Mouse (Mus musculus): ENCODE measurements around the gene F12. TPM values are rescaled to one million over a fixed set of nuclear protein-coding genes. Genes with fewer than 3 reads are reported as not detected.

F12 gene
- total and polyA plus RNA-seq, 2 experiments from 2014 or later: not detected

GRCm38 (mm10) chr13:55390644-55391043 lies 35.9 kb downstream of the F12 start:
- TF ChIP-seq EP300 (IDR thresholded peaks at IDR 0.05; ENCODE audit: low read depth) (no peak), CTCF (IDR thresholded peaks at IDR 0.05; ENCODE audit: low read depth) (no peak)
- 79% methylated on average over 3 of the region's 3 CpGs for whole genome bisulfite sequencing
- no peak for DNase-seq (ENCODE audit: low spot score)
- Histone ChIP-seq H3K4me1 (ENCODE audit: control insufficient read depth, insufficient read depth) (no peaks in the 10 kb centered on the region), H3K36me3 (replicated peaks; ENCODE audit: control insufficient read depth, insufficient read depth, low read length) (no peaks in the 10 kb centered on the region), H3K4me3 (ENCODE audit: low read depth, low read length) (no peak overlapping the region), H3K9me3 (replicated peaks; ENCODE audit: control insufficient read depth, low read length) (no peaks in the 10 kb centered on the region), H3K4me2 (ENCODE audit: low read depth, low read length) (no peak overlapping the region), H3K27me3 (ENCODE audit: control insufficient read depth, insufficient read depth, low read length) (0 out of 2 replicates have a peak, but pooled peaks cover 6% of the 10 kb centered on the region), H3K27ac (ENCODE audit: low read depth) (no peak overlapping the region), H3K9ac (replicated peaks; ENCODE audit: low read depth, low read length) (no peak overlapping the region)
- no peak for ATAC-seq (ENCODE audit: insufficient read depth, low read depth)

GRCm38 (mm10) chr13:55381790-55382189 lies 44.8 kb downstream of the F12 start:
- Histone ChIP-seq H3K27ac (ENCODE audit: low read depth) (no peak overlapping the region), H3K36me3 (replicated peaks; ENCODE audit: control insufficient read depth, insufficient read depth, low read length) (no peaks in the 10 kb centered on the region), H3K27me3 (ENCODE audit: control insufficient read depth, insufficient read depth, low read length) (peaks cover 54% of the 10 kb centered on the region), H3K4me2 (ENCODE audit: low read depth, low read length) (no peak overlapping the region), H3K9ac (replicated peaks; ENCODE audit: low read depth, low read length) (no peak overlapping the region), H3K4me3 (ENCODE audit: low read depth, low read length) (no peak overlapping the region), H3K9me3 (replicated peaks; ENCODE audit: control insufficient read depth, low read length) (no peaks in the 10 kb centered on the region), H3K4me1 (ENCODE audit: control insufficient read depth, insufficient read depth) (no peaks in the 10 kb centered on the region)
- DNase-seq (ENCODE audit: low spot score) (no peak), ATAC-seq (ENCODE audit: insufficient read depth, low read depth) (no peak)
- TF ChIP-seq CTCF (IDR thresholded peaks at IDR 0.05; ENCODE audit: low read depth) (no peak), EP300 (IDR thresholded peaks at IDR 0.05; ENCODE audit: low read depth) (no peak)
- 82% methylated on average over 4 of the region's 4 CpGs for WGBS

- TF ChIP-seq CTCF (IDR thresholded peaks at IDR 0.05; ENCODE audit: low read depth): no peak
- TF ChIP-seq EP300 (IDR thresholded peaks at IDR 0.05; ENCODE audit: low read depth): no peak
- no peak overlapping the region for H3K27ac ChIP-seq (ENCODE audit: low read depth)
- no peaks in the 10 kb centered on the region for H3K9me3 ChIP-seq (replicated peaks; ENCODE audit: control insufficient read depth, low read length)
- peaks cover 65% of the 10 kb centered on the region for H3K27me3 ChIP-seq (ENCODE audit: control insufficient read depth, insufficient read depth, low read length)
- no peak overlapping the region for H3K4me2 ChIP-seq (ENCODE audit: low read depth, low read length)
- no peaks in the 10 kb centered on the region for H3K4me1 ChIP-seq (ENCODE audit: control insufficient read depth, insufficient read depth)
- ATAC-seq (ENCODE audit: insufficient read depth, low read depth) (no peak), DNase-seq (ENCODE audit: low spot score) (no peak)
- WGBS: 8% methylated on average over 32 of the region's 32 CpGs
- H3K4me3 ChIP-seq (ENCODE audit: low read depth, low read length): no peak overlapping the region
- no peak overlapping the region for H3K9ac ChIP-seq (replicated peaks; ENCODE audit: low read depth, low read length)
- H3K36me3 ChIP-seq (replicated peaks; ENCODE audit: control insufficient read depth, insufficient read depth, low read length): no peaks in the 10 kb centered on the region
These were observed 47.5 kb downstream of the F12 start for GRCm38 (mm10) chr13:55378907-55379580.

DNA sequence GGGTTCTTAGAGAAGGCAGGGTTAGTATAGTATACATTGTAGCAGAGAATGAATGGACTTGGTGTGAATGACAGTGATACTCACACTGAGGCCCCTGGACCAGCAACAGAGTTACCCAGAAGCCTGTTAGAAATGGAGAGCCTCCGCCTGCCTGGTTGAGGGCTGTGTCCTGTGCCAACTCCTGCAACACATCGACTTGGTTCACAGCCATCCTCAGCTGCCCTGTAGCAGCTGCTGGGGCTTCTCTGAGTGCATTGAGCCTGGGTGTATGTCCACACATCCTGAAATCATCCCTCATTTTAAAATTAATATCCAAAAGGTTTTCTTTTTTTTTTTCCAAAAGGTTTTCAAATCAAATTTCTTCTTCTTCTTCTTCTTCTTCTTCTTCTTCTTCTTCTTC lies 50.7 kb downstream of the F12 start:
- TF ChIP-seq CTCF (IDR thresholded peaks at IDR 0.05; ENCODE audit: low read depth) (no peak), EP300 (IDR thresholded peaks at IDR 0.05; ENCODE audit: low read depth) (no peak)
- no peaks in the 10 kb centered on the region for H3K9me3 ChIP-seq (replicated peaks; ENCODE audit: control insufficient read depth, low read length)
- ATAC-seq (ENCODE audit: insufficient read depth, low read depth) (no peak), DNase-seq (ENCODE audit: low spot score) (no peak)
- 43% methylated on average over 2 of the region's 2 CpGs for WGBS
- no peaks in the 10 kb centered on the region for H3K4me1 ChIP-seq (ENCODE audit: control insufficient read depth, insufficient read depth)
- H3K27ac ChIP-seq (ENCODE audit: low read depth): no peak overlapping the region
- H3K4me2 ChIP-seq (ENCODE audit: low read depth, low read length): no peak overlapping the region
- H3K4me3 ChIP-seq (ENCODE audit: low read depth, low read length): no peak overlapping the region
- peaks cover 65% of the 10 kb centered on the region for H3K27me3 ChIP-seq (ENCODE audit: control insufficient read depth, insufficient read depth, low read length)
- no peaks in the 10 kb centered on the region for H3K36me3 ChIP-seq (replicated peaks; ENCODE audit: control insufficient read depth, insufficient read depth, low read length)
- no peak overlapping the region for H3K9ac ChIP-seq (replicated peaks; ENCODE audit: low read depth, low read length)

DNA sequence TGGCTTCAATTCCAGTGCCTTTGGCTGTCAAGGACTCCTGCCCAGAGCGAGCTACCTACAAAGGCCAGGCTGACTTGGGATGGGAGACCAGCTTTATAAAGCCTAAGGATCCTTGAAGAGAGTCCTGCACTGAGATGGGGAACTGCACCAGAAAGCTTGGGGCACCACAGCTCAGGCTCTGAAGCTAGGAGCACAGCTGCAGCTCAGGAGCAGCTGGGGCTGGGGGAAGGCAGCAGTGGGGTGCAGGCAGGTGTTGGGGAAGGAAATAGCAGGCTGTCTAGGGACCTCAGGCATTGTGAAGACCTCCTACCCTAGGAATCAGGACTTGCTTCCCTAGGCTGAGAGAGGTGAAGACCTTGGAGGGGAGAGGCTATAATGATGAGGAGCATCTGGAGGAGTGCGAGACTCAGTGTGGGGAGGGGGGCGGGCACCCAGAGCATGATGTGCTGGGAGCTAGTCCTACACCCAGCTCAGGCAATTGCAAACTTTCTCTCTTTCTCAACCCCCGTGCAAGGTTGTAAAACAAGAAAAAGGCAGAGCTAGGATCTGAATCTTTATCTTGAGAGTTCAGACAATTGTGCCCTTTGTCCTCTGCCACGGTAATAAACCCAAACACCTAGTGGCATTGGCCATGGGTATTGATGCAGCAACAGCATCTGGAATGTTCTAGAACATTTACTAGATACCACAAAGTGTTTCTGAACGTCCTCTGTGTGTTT lies 52.2 kb downstream of the F12 start:
- Histone ChIP-seq H3K36me3 (replicated peaks; ENCODE audit: control insufficient read depth, insufficient read depth, low read length) (no peaks in the 10 kb centered on the region), H3K27ac (ENCODE audit: low read depth) (no peak overlapping the region), H3K9ac (replicated peaks; ENCODE audit: low read depth, low read length) (no peak overlapping the region), H3K4me1 (ENCODE audit: control insufficient read depth, insufficient read depth) (no peaks in the 10 kb centered on the region), H3K4me2 (ENCODE audit: low read depth, low read length) (no peak overlapping the region), H3K4me3 (ENCODE audit: low read depth, low read length) (no peak overlapping the region), H3K9me3 (replicated peaks; ENCODE audit: control insufficient read depth, low read length) (no peaks in the 10 kb centered on the region), H3K27me3 (ENCODE audit: control insufficient read depth, insufficient read depth, low read length) (peaks cover 50% of the 10 kb centered on the region)
- 47% methylated on average over 6 of the region's 6 CpGs for WGBS
- no peak for ATAC-seq (ENCODE audit: insufficient read depth, low read depth)
- no peak for DNase-seq (ENCODE audit: low spot score)
- TF ChIP-seq CTCF (IDR thresholded peaks at IDR 0.05; ENCODE audit: low read depth) (no peak), EP300 (IDR thresholded peaks at IDR 0.05; ENCODE audit: low read depth) (no peak)
